Mouse (Mus musculus): Measurements from ENCODE around the gene Nebl. TPM values are rescaled to one million over a fixed set of nuclear protein-coding genes. Genes with fewer than 3 reads are reported as not detected.
A peak's percentile ranks its signal among the peaks of the same experiment; 100 is the strongest.

The Nebl gene
- polyA plus RNA-seq, 1 experiment from 2014 or later, result 5.4 TPM

DNA sequence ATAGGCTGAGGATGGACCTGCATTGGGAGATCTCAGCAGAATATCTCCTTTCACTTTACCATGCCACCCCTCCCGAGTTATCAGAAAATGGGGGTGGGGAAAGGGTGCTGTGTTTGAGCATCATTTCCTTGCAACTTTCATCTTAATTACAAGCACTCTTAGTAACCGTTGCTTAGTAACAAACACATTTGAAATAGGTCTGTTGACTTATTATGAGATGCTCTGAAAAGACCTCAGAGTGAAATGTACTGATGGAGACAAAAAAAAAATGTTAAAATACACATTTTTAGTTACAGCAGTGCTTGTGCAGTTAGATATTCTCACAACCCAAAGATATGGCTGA lies 28.1 kb downstream of the Nebl start:
- 67% methylated on average over 2 of the region's 2 CpGs for WGBS
- Histone ChIP-seq H3K36me3 (no peaks in the 10 kb centered on the region), H3K4me2 (replicated peaks) (no peak overlapping the region), H3K9ac (replicated peaks) (no peak overlapping the region), H3K4me3 (replicated peaks) (no peak overlapping the region), H3K9me3 (no peaks in the 10 kb centered on the region), H3K27ac (no peak overlapping the region), H3K27me3 (no peaks in the 10 kb centered on the region), H3K4me1 (replicated peaks) (peaks cover 17% of the 10 kb centered on the region; the same call in 1 of the 2 replicates)
- ATAC-seq, result no peak; the same call in 1 of the 2 replicates

DNA sequence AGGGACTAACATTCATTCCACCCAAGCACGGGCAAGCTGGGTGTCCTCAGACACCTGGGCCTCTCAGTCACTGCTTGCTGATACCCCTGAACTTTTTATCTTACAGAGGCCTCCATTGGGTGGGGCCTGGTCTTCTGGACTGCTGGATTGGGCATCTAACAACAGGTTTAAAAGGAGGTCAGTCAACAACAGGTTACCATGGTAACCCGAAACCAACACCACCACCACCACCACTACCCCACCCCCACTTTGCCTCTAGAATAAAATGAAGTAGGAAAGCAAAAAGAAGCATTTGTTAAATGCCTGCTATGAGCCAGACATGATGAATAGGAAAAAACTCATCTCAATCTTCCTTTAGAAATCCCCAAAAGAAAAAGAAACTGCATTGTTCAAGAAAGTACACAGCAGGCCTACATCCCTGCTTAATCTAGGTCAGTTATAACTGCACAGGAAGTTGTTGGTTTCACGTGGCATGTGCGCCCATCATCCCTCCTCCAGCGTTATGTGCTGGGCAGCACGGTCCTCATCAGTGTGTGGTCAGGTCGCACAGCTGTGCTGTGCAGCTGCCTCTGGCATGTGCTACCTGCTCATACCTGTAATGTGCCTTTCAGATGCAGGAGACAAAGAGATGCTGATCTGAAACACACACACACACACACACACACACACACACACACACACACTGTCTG lies 28.6 kb downstream of the Nebl start:
- ATAC-seq, result peak; percentile 59; the same call in 1 of the 2 replicates
- H3K27ac ChIP-seq, result no peak overlapping the region

DNA sequence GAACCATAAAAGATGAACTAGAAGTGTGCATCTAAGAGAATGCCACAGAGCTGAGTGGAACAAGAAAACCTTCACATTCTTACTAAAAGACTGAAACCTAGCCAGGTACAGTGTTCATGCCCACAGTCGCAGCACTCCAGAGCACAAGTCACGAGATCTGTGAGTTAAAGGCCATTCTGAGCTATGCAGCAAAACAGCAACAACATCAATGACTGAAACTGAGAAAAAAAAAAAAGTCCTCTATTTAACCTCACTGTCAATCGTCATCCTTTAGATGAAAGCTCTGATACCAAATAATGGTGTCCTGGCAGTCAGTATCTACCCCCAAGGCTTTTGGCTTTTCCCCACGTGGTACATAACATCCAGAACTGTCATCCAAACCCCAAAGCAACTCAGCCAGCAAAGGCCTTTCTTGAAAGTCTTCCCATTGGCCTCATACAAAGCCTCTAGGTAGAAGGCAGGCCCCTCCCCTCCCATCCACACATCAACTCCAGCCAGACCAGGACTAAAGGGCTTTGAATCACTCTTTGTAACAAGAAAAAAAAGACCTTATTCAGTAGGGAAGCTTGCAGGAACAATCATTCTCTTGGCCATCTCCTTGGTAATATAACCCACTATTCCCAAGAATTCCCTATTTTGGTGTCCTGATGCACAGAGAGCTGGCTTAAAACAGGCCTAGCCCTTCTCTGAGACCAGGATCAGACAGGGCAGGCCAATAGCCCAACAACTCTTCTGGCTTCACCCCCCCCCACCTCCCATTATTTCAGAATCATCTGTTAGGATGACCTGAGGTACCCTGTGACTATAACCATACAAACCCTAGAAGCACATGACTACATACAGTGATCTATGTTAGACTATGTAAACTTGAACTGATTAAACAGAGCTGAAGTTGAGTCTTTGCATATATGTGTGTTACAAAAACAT lies 32.8 kb downstream of the Nebl start:
- H3K4me2 ChIP-seq (replicated peaks), result no peak overlapping the region
- no peak overlapping the region for H3K27ac ChIP-seq
- H3K9ac ChIP-seq (replicated peaks), result no peak overlapping the region
- H3K27me3 ChIP-seq, result no peaks in the 10 kb centered on the region
- no peaks in the 10 kb centered on the region for H3K36me3 ChIP-seq
- H3K4me3 ChIP-seq (replicated peaks), result no peak overlapping the region
- WGBS, result 39% methylated on average over 4 of the region's 4 CpGs
- no peaks in the 10 kb centered on the region for H3K9me3 ChIP-seq
- peak; percentile 55; the same call in 1 of the 2 replicates for ATAC-seq
- peaks cover 17% of the 10 kb centered on the region; the same call in 1 of the 2 replicates for H3K4me1 ChIP-seq (replicated peaks)

More for the DNA sequence above, 28.6 kb downstream of the Nebl start:
- no peak overlapping the region for H3K4me2 ChIP-seq (replicated peaks)
- no peaks in the 10 kb centered on the region for H3K9me3 ChIP-seq
- no peaks in the 10 kb centered on the region for H3K36me3 ChIP-seq
- no peak overlapping the region for H3K4me3 ChIP-seq (replicated peaks)
- peaks cover 17% of the 10 kb centered on the region; the same call in 1 of the 2 replicates for H3K4me1 ChIP-seq (replicated peaks)
- H3K9ac ChIP-seq (replicated peaks), result no peak overlapping the region
- no peaks in the 10 kb centered on the region for H3K27me3 ChIP-seq
- 65% methylated on average over 7 of the region's 7 CpGs for WGBS

DNA sequence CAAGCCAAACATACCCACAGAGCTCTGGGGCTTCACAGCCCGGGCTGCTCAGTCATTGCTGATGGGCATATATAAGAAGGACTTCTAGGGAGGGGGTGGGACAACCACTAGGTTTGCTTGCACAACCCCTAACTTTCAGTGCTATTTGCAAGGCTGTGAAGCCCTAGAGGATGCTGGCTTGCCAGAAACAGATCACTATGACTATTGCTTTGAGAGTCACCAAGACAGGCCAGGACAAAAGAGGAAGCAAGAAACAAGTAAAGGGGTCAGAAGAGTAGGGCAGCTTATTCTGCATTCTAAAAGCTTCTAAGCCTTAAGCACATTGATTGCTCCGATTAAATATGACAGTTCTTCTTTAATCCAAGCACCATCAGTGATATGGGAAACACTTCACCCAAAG lies 38.3 kb downstream of the Nebl start:
- Histone ChIP-seq H3K9me3 (no peaks in the 10 kb centered on the region), H3K4me1 (replicated peaks) (0 out of 2 replicates have a peak, but pooled peaks cover 3% of the 10 kb centered on the region), H3K27me3 (no peaks in the 10 kb centered on the region), H3K27ac (no peak overlapping the region), H3K4me2 (replicated peaks) (no peak overlapping the region), H3K36me3 (no peaks in the 10 kb centered on the region), H3K9ac (replicated peaks) (no peak overlapping the region), H3K4me3 (replicated peaks) (no peak overlapping the region)
- ATAC-seq, result no peak
- WGBS, result 75% methylated on average over 2 of the region's 2 CpGs

DNA sequence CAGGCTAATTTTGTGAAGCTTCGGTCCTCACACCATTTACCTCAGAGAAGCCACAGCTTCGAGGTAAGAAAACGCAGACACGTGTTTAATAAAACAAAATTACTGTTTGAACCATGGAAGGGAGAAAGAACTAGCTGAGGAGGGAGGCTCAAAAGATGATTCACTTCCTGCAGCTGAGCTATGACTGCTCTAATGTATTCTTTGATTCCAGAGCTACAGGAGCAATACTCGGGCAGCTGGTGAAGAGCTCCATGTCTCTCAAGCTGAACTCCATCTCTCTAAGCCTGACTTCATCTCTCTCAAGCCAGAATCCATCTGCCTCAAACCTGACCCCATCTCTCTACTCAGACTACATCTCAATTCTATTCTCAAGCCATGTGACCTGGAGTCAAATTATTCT lies 41.0 kb downstream of the Nebl start:
- H3K9ac ChIP-seq (replicated peaks), result no peak overlapping the region
- WGBS, result 82% methylated on average over 5 of the region's 5 CpGs
- no peaks in the 10 kb centered on the region for H3K36me3 ChIP-seq
- H3K27ac ChIP-seq, result no peak overlapping the region
- H3K4me1 ChIP-seq (replicated peaks), result 0 out of 2 replicates have a peak, but pooled peaks cover 3% of the 10 kb centered on the region
- no peak overlapping the region for H3K4me3 ChIP-seq (replicated peaks)
- no peak overlapping the region for H3K4me2 ChIP-seq (replicated peaks)
- no peak for ATAC-seq
- H3K27me3 ChIP-seq, result no peaks in the 10 kb centered on the region
- H3K9me3 ChIP-seq, result no peaks in the 10 kb centered on the region

DNA sequence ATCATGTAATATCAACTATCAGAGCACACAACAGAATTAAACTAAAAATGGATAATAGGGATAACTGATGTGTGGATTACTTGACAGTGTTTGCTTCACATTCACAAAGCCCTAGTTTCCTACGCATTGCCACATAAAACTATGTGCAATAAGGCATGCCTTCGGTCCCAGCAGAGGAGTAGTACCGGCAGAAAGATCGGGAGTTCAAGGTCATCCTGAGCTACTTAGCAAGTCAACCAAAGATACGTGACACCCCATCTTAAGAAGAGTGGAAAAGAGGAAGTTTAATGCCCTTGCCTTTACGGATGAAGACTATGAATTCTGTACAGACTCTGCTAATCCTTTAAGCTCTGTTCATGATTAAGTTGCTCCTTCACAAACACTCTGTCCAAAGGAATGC lies 44.1 kb downstream of the Nebl start:
- Histone ChIP-seq H3K4me3 (replicated peaks) (no peak overlapping the region), H3K36me3 (no peaks in the 10 kb centered on the region), H3K9ac (replicated peaks) (no peak overlapping the region), H3K4me1 (replicated peaks) (0 out of 2 replicates have a peak, but pooled peaks cover 3% of the 10 kb centered on the region), H3K9me3 (no peaks in the 10 kb centered on the region), H3K4me2 (replicated peaks) (no peak overlapping the region), H3K27ac (no peak overlapping the region), H3K27me3 (no peaks in the 10 kb centered on the region)
- no peak for ATAC-seq
- WGBS, result 67% methylated on average over 6 of the region's 6 CpGs

DNA sequence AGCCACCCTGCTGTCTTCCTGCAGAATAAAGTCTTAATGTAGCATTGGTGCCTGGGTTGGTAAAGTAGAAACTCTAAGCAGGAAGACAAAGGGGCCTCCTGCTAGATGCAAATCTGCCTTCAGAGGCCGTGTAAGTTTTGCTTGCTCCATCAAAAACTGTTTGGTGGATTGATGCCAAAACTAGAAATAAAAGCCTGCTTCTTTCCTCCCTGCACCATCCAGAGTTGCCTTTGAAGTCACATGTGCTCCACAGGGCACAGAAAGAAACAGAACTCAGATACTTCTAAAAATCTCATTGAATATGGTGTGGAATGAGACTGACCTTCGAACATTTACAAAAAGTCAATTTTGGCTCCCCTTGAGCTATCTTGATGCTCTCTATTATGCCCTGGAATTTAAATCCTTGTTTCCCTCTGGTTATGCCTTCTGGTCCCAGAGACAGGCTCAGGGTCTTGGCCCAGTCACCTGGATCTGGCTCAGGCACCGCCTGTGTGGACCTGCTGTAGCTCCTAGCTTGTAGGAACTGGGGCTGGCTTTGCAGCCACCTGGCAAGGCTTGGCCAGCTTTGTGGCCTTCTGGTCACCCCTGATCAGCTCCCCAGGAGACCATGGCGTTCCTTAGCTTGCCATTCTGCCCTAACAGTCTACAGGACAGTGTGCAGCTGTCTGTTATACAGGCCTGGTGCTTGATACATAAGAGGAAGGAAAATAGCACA lies 47.8 kb downstream of the Nebl start:
- no peak for ATAC-seq
- WGBS, result 71% methylated on average over 4 of the region's 4 CpGs
- H3K27ac ChIP-seq, result no peak overlapping the region

DNA sequence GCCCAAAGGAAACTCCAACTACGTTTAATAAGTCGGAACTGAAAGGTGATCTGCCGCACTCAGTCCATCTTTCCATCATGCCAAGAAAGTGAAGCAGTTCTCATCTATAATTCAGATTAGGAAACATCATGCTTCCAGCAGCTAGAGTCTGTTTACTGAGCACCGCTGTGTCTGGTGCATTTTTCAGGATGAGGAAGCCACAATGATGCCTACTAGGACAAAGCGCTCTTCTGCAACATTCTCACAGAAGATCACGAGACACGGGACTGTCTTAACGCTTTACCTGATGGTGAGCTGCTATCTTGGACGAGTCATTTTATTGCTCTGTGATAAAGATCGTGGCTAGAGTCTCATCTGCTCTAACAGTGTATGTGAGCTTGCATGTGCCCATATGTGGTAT lies 59.1 kb downstream of the Nebl start:
- no peak for ATAC-seq
- Histone ChIP-seq H3K4me3 (replicated peaks) (no peak overlapping the region), H3K4me1 (replicated peaks) (peaks cover 23% of the 10 kb centered on the region), H3K4me2 (replicated peaks) (no peak overlapping the region), H3K9me3 (no peaks in the 10 kb centered on the region), H3K27ac (no peak overlapping the region), H3K36me3 (no peaks in the 10 kb centered on the region), H3K9ac (replicated peaks) (no peak overlapping the region), H3K27me3 (peaks cover 15% of the 10 kb centered on the region; the same call in 1 of the 2 replicates)
- 92% methylated on average over 10 of the region's 10 CpGs for WGBS

More for the DNA sequence above, 47.8 kb downstream of the Nebl start:
- no peaks in the 10 kb centered on the region for H3K36me3 ChIP-seq
- H3K4me3 ChIP-seq (replicated peaks), result no peak overlapping the region
- H3K9ac ChIP-seq (replicated peaks), result no peak overlapping the region
- H3K27me3 ChIP-seq, result no peaks in the 10 kb centered on the region
- H3K9me3 ChIP-seq, result no peaks in the 10 kb centered on the region
- no peaks in the 10 kb centered on the region for H3K4me1 ChIP-seq (replicated peaks)
- no peak overlapping the region for H3K4me2 ChIP-seq (replicated peaks)

DNA sequence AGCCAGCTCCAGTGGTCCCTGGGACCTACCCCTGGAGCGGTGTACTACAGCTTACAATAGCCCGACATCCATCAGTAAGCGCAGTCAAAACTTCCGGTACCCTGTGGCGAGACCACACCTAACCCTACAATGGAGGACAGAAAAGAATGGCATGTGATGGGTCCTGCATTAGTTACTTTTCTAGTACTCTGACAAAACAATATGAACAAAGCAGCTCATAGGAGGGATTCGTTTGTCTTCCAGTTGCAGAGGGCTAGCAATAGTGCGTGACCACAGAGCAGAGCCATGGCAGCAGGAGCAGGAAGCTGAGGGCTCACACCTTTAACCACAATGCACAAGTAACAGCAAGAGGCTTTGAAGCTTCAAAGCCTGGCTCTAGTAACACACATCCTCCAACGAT lies 59.7 kb downstream of the Nebl start:
- no peak for ATAC-seq
- no peak overlapping the region for H3K9ac ChIP-seq (replicated peaks)
- H3K27ac ChIP-seq, result no peak overlapping the region
- peaks cover 23% of the 10 kb centered on the region for H3K4me1 ChIP-seq (replicated peaks)
- peaks cover 15% of the 10 kb centered on the region; the same call in 1 of the 2 replicates for H3K27me3 ChIP-seq
- no peaks in the 10 kb centered on the region for H3K36me3 ChIP-seq
- WGBS, result 71% methylated on average over 8 of the region's 8 CpGs
- H3K9me3 ChIP-seq, result no peaks in the 10 kb centered on the region
- no peak overlapping the region for H3K4me3 ChIP-seq (replicated peaks)
- H3K4me2 ChIP-seq (replicated peaks), result no peak overlapping the region

DNA sequence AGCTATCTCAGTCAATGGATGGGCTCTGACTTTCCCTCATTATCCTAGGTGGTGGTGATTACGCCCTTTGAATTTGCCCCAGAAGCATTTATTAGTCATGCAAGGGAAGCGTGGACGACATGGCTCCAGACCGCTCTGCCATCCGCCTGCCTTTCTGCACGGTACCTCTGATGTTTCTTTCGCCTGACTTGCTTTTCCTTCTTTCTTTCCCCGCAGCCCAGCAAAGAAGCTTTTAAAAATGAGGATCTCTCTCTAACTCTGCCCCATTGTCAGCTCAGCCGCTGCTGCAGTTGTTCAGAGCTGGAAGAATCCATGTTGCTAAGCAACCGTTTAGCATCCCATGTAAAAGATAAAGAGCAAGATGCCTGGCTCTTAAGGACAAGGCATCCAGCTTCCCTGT lies 61.3 kb downstream of the Nebl start:
- no peaks in the 10 kb centered on the region for H3K36me3 ChIP-seq
- H3K27ac ChIP-seq, result peak overlapping the region; percentile 93
- peaks cover 23% of the 10 kb centered on the region for H3K4me1 ChIP-seq (replicated peaks)
- no peaks in the 10 kb centered on the region for H3K9me3 ChIP-seq
- peak; percentile 91 for ATAC-seq
- H3K27me3 ChIP-seq, result peaks cover 15% of the 10 kb centered on the region; the same call in 1 of the 2 replicates
- peak overlapping the region; percentile 29 for H3K4me3 ChIP-seq (replicated peaks)
- 4% methylated on average over 10 of the region's 10 CpGs for WGBS
- H3K4me2 ChIP-seq (replicated peaks), result peak overlapping the region; percentile 52
- H3K9ac ChIP-seq (replicated peaks), result peak overlapping the region; percentile 55

DNA sequence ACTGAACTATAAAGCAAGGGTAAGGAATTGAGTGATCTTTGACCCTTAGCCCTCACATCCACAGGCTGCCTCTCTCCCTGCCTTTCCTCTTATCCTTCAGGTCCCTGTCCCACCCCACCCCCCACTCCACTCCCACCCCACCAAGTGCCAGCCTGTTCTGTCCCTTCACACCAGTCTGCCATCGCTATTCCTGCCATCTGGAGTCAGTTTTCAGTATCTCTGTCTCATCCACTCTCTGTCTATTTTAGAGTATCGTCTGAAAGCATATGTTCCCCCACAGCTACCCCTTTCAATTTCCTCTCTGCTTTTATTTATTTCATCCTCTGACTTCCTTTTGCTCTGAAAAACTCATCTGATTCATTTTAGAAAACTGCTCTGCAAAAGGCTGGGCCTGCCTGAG lies 62.3 kb downstream of the Nebl start:
- Histone ChIP-seq H3K27me3 (peaks cover 15% of the 10 kb centered on the region; the same call in 1 of the 2 replicates), H3K4me2 (replicated peaks) (no peak overlapping the region), H3K27ac (peak overlapping the region; percentile 93), H3K4me1 (replicated peaks) (peaks cover 23% of the 10 kb centered on the region), H3K9me3 (no peaks in the 10 kb centered on the region), H3K36me3 (no peaks in the 10 kb centered on the region), H3K9ac (replicated peaks) (no peak overlapping the region), H3K4me3 (replicated peaks) (no peak overlapping the region)
- WGBS, result 53% methylated on average over 2 of the region's 2 CpGs
- ATAC-seq, result no peak

All from midbrain, embryonic 13.5 days (tissue).